Mouse (Mus musculus): ENCODE results near the gene Sqor. TPM values are rescaled to one million over a fixed set of nuclear protein-coding genes. Genes with fewer than 3 reads are reported as not detected.
A peak's percentile ranks its signal among the peaks of the same experiment; 100 is the strongest.

Gene Sqor
- polyA plus RNA-seq, 1 experiment from 2014 or later = 27.0 TPM

- H3K4me2 ChIP-seq (replicated peaks; ENCODE audit: low read depth, low read length) = no peak overlapping the region
- H3K9ac ChIP-seq (replicated peaks; ENCODE audit: low read length) = no peak overlapping the region
- H3K27me3 ChIP-seq (ENCODE audit: insufficient read depth, low read length) = peaks cover 3% of the 10 kb centered on the region; the same call in 1 of the 2 replicates
- no peaks in the 10 kb centered on the region for H3K4me1 ChIP-seq (ENCODE audit: insufficient read depth, low read length)
- 16% methylated on average over 7 of the region's 7 CpGs for WGBS
- H3K36me3 ChIP-seq (ENCODE audit: insufficient read depth, low read length) = no peaks in the 10 kb centered on the region; the same call in 1 of the 2 replicates
- no peak overlapping the region for H3K27ac ChIP-seq (ENCODE audit: low read length)
- H3K9me3 ChIP-seq (ENCODE audit: low read length) = no peaks in the 10 kb centered on the region
- no peak overlapping the region for H3K4me3 ChIP-seq (ENCODE audit: low read length)
- no peak for ATAC-seq (ENCODE audit: low FRiP score, low TSS enrichment)
These were observed 11.2 kb upstream of the Sqor start for GRCm38 (mm10) chr2:122753739-122754343.

- 84% methylated on average over 1 of the region's 1 CpGs for WGBS
These were observed 5.2 kb upstream of the Sqor start for GRCm38 (mm10) chr2:122759791-122760190.

GRCm38 (mm10) chr2:122762991-122763390, 2.0 kb upstream of the Sqor start:
- no peaks in the 10 kb centered on the region for H3K9me3 ChIP-seq (ENCODE audit: low read length)
- H3K27ac ChIP-seq (ENCODE audit: low read length) = no peak overlapping the region
- no peak overlapping the region for H3K4me2 ChIP-seq (replicated peaks; ENCODE audit: low read depth, low read length)
- H3K36me3 ChIP-seq (ENCODE audit: insufficient read depth, low read length) = no peaks in the 10 kb centered on the region
- peak; percentile 39; the same call in 1 of the 2 replicates for ATAC-seq (ENCODE audit: low FRiP score, low TSS enrichment)
- WGBS = 56% methylated on average over 3 of the region's 3 CpGs
- H3K27me3 ChIP-seq (ENCODE audit: insufficient read depth, low read length) = peaks cover 20% of the 10 kb centered on the region
- no peaks in the 10 kb centered on the region; the same call in 1 of the 2 replicates for H3K4me1 ChIP-seq (ENCODE audit: insufficient read depth, low read length)
- no peak overlapping the region for H3K9ac ChIP-seq (replicated peaks; ENCODE audit: low read length)
- no peak overlapping the region for H3K4me3 ChIP-seq (ENCODE audit: low read length)

More at GRCm38 (mm10) chr2:122759791-122760190, 5.2 kb upstream of the Sqor start:
- Histone ChIP-seq H3K27ac (ENCODE audit: low read length) (no peak overlapping the region), H3K4me1 (ENCODE audit: insufficient read depth, low read length) (no peaks in the 10 kb centered on the region; the same call in 1 of the 2 replicates), H3K36me3 (ENCODE audit: insufficient read depth, low read length) (no peaks in the 10 kb centered on the region), H3K27me3 (ENCODE audit: insufficient read depth, low read length) (peaks cover 16% of the 10 kb centered on the region), H3K9me3 (ENCODE audit: low read length) (no peaks in the 10 kb centered on the region), H3K4me2 (replicated peaks; ENCODE audit: low read depth, low read length) (no peak overlapping the region), H3K4me3 (ENCODE audit: low read length) (no peak overlapping the region), H3K9ac (replicated peaks; ENCODE audit: low read length) (no peak overlapping the region)
- no peak for ATAC-seq (ENCODE audit: low FRiP score, low TSS enrichment)

- no peak overlapping the region for H3K27ac ChIP-seq (ENCODE audit: low read length)
- peaks cover 20% of the 10 kb centered on the region for H3K27me3 ChIP-seq (ENCODE audit: insufficient read depth, low read length)
- H3K36me3 ChIP-seq (ENCODE audit: insufficient read depth, low read length) = no peaks in the 10 kb centered on the region
- no peak for ATAC-seq (ENCODE audit: low FRiP score, low TSS enrichment)
- WGBS = 54% methylated on average over 6 of the region's 6 CpGs
- H3K4me1 ChIP-seq (ENCODE audit: insufficient read depth, low read length) = no peaks in the 10 kb centered on the region; the same call in 1 of the 2 replicates
- peak overlapping the region; percentile 59; the same call in 1 of the 2 replicates for H3K4me3 ChIP-seq (ENCODE audit: low read length)
- H3K9me3 ChIP-seq (ENCODE audit: low read length) = no peaks in the 10 kb centered on the region
- peak overlapping the region; percentile 92 for H3K4me2 ChIP-seq (replicated peaks; ENCODE audit: low read depth, low read length)
- H3K9ac ChIP-seq (replicated peaks; ENCODE audit: low read length) = peak overlapping the region; percentile 71; the same call in 1 of the 2 replicates
These were observed 511 bp upstream of the Sqor start for GRCm38 (mm10) chr2:122764526-122764925.

- Histone ChIP-seq H3K4me2 (replicated peaks; ENCODE audit: low read depth, low read length) (peak overlapping the region; percentile 92), H3K9me3 (ENCODE audit: low read length) (no peaks in the 10 kb centered on the region), H3K27ac (ENCODE audit: low read length) (no peak overlapping the region), H3K4me1 (ENCODE audit: insufficient read depth, low read length) (no peaks in the 10 kb centered on the region; the same call in 1 of the 2 replicates), H3K4me3 (ENCODE audit: low read length) (peak overlapping the region; percentile 59), H3K36me3 (ENCODE audit: insufficient read depth, low read length) (no peaks in the 10 kb centered on the region), H3K9ac (replicated peaks; ENCODE audit: low read length) (peak overlapping the region; percentile 71), H3K27me3 (ENCODE audit: insufficient read depth, low read length) (peaks cover 20% of the 10 kb centered on the region)
- ATAC-seq (ENCODE audit: low FRiP score, low TSS enrichment) = no peak
- 29% methylated on average over 3 of the region's 3 CpGs for WGBS
These were observed 733 bp downstream of the Sqor start for GRCm38 (mm10) chr2:122765794-122766145.

- Histone ChIP-seq H3K36me3 (ENCODE audit: insufficient read depth, low read length) (no peaks in the 10 kb centered on the region), H3K4me1 (ENCODE audit: insufficient read depth, low read length) (no peaks in the 10 kb centered on the region), H3K9ac (replicated peaks; ENCODE audit: low read length) (no peak overlapping the region), H3K4me3 (ENCODE audit: low read length) (no peak overlapping the region), H3K9me3 (ENCODE audit: low read length) (no peaks in the 10 kb centered on the region), H3K27ac (ENCODE audit: low read length) (no peak overlapping the region), H3K4me2 (replicated peaks; ENCODE audit: low read depth, low read length) (no peak overlapping the region), H3K27me3 (ENCODE audit: insufficient read depth, low read length) (peaks cover 5% of the 10 kb centered on the region; the same call in 1 of the 2 replicates)
- no peak for ATAC-seq (ENCODE audit: low FRiP score, low TSS enrichment)
- 75% methylated on average over 2 of the region's 2 CpGs for WGBS
These were observed 6.0 kb downstream of the Sqor start for GRCm38 (mm10) chr2:122771002-122771401.

GRCm38 (mm10) chr2:122772899-122773298, 7.9 kb downstream of the Sqor start:
- 88% methylated on average over 1 of the region's 1 CpGs for WGBS
- no peak overlapping the region for H3K4me3 ChIP-seq (ENCODE audit: low read length)
- H3K9ac ChIP-seq (replicated peaks; ENCODE audit: low read length) = no peak overlapping the region
- H3K4me2 ChIP-seq (replicated peaks; ENCODE audit: low read depth, low read length) = no peak overlapping the region
- H3K4me1 ChIP-seq (ENCODE audit: insufficient read depth, low read length) = no peaks in the 10 kb centered on the region
- no peaks in the 10 kb centered on the region for H3K27me3 ChIP-seq (ENCODE audit: insufficient read depth, low read length)
- no peaks in the 10 kb centered on the region for H3K36me3 ChIP-seq (ENCODE audit: insufficient read depth, low read length)
- no peak overlapping the region for H3K27ac ChIP-seq (ENCODE audit: low read length)
- no peaks in the 10 kb centered on the region for H3K9me3 ChIP-seq (ENCODE audit: low read length)
- ATAC-seq (ENCODE audit: low FRiP score, low TSS enrichment) = no peak

GRCm38 (mm10) chr2:122775491-122775890, 10.5 kb downstream of the Sqor start:
- ATAC-seq (ENCODE audit: low FRiP score, low TSS enrichment) = no peak
- H3K9ac ChIP-seq (replicated peaks; ENCODE audit: low read length) = no peak overlapping the region
- H3K27me3 ChIP-seq (ENCODE audit: insufficient read depth, low read length) = no peaks in the 10 kb centered on the region
- no peak overlapping the region for H3K4me2 ChIP-seq (replicated peaks; ENCODE audit: low read depth, low read length)
- H3K4me1 ChIP-seq (ENCODE audit: insufficient read depth, low read length) = no peaks in the 10 kb centered on the region
- H3K36me3 ChIP-seq (ENCODE audit: insufficient read depth, low read length) = no peaks in the 10 kb centered on the region
- WGBS = 85% methylated on average over 1 of the region's 1 CpGs
- no peaks in the 10 kb centered on the region for H3K9me3 ChIP-seq (ENCODE audit: low read length)
- H3K4me3 ChIP-seq (ENCODE audit: low read length) = no peak overlapping the region
- H3K27ac ChIP-seq (ENCODE audit: low read length) = no peak overlapping the region

- WGBS = 71% methylated on average over 2 of the region's 2 CpGs
- no peak for ATAC-seq (ENCODE audit: low FRiP score, low TSS enrichment)
- H3K9ac ChIP-seq (replicated peaks; ENCODE audit: low read length) = no peak overlapping the region
- no peaks in the 10 kb centered on the region for H3K4me1 ChIP-seq (ENCODE audit: insufficient read depth, low read length)
- H3K4me2 ChIP-seq (replicated peaks; ENCODE audit: low read depth, low read length) = no peak overlapping the region
- H3K36me3 ChIP-seq (ENCODE audit: insufficient read depth, low read length) = no peaks in the 10 kb centered on the region
- H3K9me3 ChIP-seq (ENCODE audit: low read length) = no peaks in the 10 kb centered on the region
- H3K4me3 ChIP-seq (ENCODE audit: low read length) = no peak overlapping the region
- no peaks in the 10 kb centered on the region for H3K27me3 ChIP-seq (ENCODE audit: insufficient read depth, low read length)
- no peak overlapping the region for H3K27ac ChIP-seq (ENCODE audit: low read length)
These were observed 11.8 kb downstream of the Sqor start for GRCm38 (mm10) chr2:122776823-122777222.

GRCm38 (mm10) chr2:122779967-122780366, 14.9 kb downstream of the Sqor start:
- no peak overlapping the region for H3K4me2 ChIP-seq (replicated peaks; ENCODE audit: low read depth, low read length)
- no peaks in the 10 kb centered on the region for H3K9me3 ChIP-seq (ENCODE audit: low read length)
- ATAC-seq (ENCODE audit: low FRiP score, low TSS enrichment) = no peak; the same call in 1 of the 2 replicates
- H3K36me3 ChIP-seq (ENCODE audit: insufficient read depth, low read length) = no peaks in the 10 kb centered on the region
- no peak overlapping the region for H3K4me3 ChIP-seq (ENCODE audit: low read length)
- H3K4me1 ChIP-seq (ENCODE audit: insufficient read depth, low read length) = no peaks in the 10 kb centered on the region
- H3K9ac ChIP-seq (replicated peaks; ENCODE audit: low read length) = no peak overlapping the region
- no peaks in the 10 kb centered on the region for H3K27me3 ChIP-seq (ENCODE audit: insufficient read depth, low read length)
- no peak overlapping the region for H3K27ac ChIP-seq (ENCODE audit: low read length)
- 16% methylated on average over 5 of the region's 5 CpGs for WGBS

Measured in kidney, embryonic 16.5 days (tissue).